In genomic region chr1:184478006-184478405, GRCm38 (mm10) we compare ENCODE assay signal across 13 mouse cellular contexts.
A peak's percentile ranks its signal among the peaks of the same experiment; 100 is the strongest.
DNase-seq lines count a peak whose midpoint lies in the region; ATAC-seq and TF ChIP-seq lines count a peak whose summit lies in the region.
"Had no signal": no experiment of that assay in that cellular context is flagged by ENCODE, and none has a peak within 500 bp of the region (broad histone marks: within the 10 kb centered on the region; RNA-seq: fewer than 3 reads in every experiment).

No protein-coding gene starts in this region.

- H3K27ac ChIP-seq in midbrain, embryonic 11.5 days (ENCODE audit: low read depth, low read length), result no peak overlapping the region
- H3K27ac ChIP-seq in midbrain, postnatal 0 days (ENCODE audit: low read depth, low read length), result no peak overlapping the region
- no peak overlapping the region for H3K27ac ChIP-seq in stomach, postnatal 0 days (replicated peaks)
- H3K27ac ChIP-seq: heart, embryonic 10.5 days; hindbrain, embryonic 10.5 days had no signal

- H3K4me1 ChIP-seq in midbrain, embryonic 11.5 days (ENCODE audit: control insufficient read depth, insufficient read depth, low read length), result no peaks in the 10 kb centered on the region
- no peaks in the 10 kb centered on the region for H3K4me1 ChIP-seq in midbrain, postnatal 0 days (ENCODE audit: insufficient read depth, low read length)
- H3K4me1 ChIP-seq in stomach, postnatal 0 days (replicated peaks; ENCODE audit: control insufficient read depth, insufficient read depth), result no peaks in the 10 kb centered on the region
- H3K4me1 ChIP-seq: heart, embryonic 10.5 days; hindbrain, embryonic 10.5 days had no signal

- no peak for TF ChIP-seq EP300 in stomach, postnatal 0 days (optimal IDR thresholded peaks at IDR 0.05)

- H3K9me3 ChIP-seq in midbrain, embryonic 11.5 days (ENCODE audit: control insufficient read depth, low read length), result no peaks in the 10 kb centered on the region
- H3K9me3 ChIP-seq in midbrain, postnatal 0 days (ENCODE audit: low read length), result no peaks in the 10 kb centered on the region
- no peaks in the 10 kb centered on the region for H3K9me3 ChIP-seq in stomach, postnatal 0 days (ENCODE audit: control insufficient read depth, low read length)
- H3K9me3 ChIP-seq: heart, embryonic 10.5 days; hindbrain, embryonic 10.5 days had no signal

- H3K9ac ChIP-seq in midbrain, embryonic 11.5 days (ENCODE audit: low read length), result no peak overlapping the region
- H3K9ac ChIP-seq in midbrain, postnatal 0 days (replicated peaks; ENCODE audit: low read length, poor library complexity, severe bottlenecking), result no peak overlapping the region
- H3K9ac ChIP-seq in stomach, postnatal 0 days (ENCODE audit: low read length), result no peak overlapping the region

- H3K4me2 ChIP-seq in midbrain, embryonic 11.5 days, result no peak overlapping the region
- H3K4me2 ChIP-seq in midbrain, postnatal 0 days (ENCODE audit: low read depth, low read length, poor library complexity, severe bottlenecking), result no peak overlapping the region
- H3K4me2 ChIP-seq in stomach, postnatal 0 days (replicated peaks; ENCODE audit: low read depth), result no peak overlapping the region

- H3K4me3 ChIP-seq in midbrain, embryonic 11.5 days (ENCODE audit: low read depth, low read length), result no peak overlapping the region
- H3K4me3 ChIP-seq in midbrain, postnatal 0 days (ENCODE audit: low read depth, low read length), result no peak overlapping the region
- H3K4me3 ChIP-seq in stomach, postnatal 0 days (ENCODE audit: low read depth, low read length), result no peak overlapping the region
- H3K4me3 ChIP-seq: erythroblast, embryonic 14.5 days; heart, embryonic 10.5 days; hindbrain, embryonic 10.5 days had no signal

- TF ChIP-seq CTCF in midbrain, postnatal 0 days (IDR thresholded peaks at IDR 0.05), result no peak
- no peak for TF ChIP-seq CTCF in stomach, postnatal 0 days (IDR thresholded peaks at IDR 0.05; ENCODE audit: low read depth)

- H3K27me3 ChIP-seq in midbrain, embryonic 11.5 days (ENCODE audit: control insufficient read depth, insufficient read depth, low read length), result no peaks in the 10 kb centered on the region
- H3K27me3 ChIP-seq in midbrain, postnatal 0 days (ENCODE audit: insufficient read depth, low read length), result no peaks in the 10 kb centered on the region
- no peaks in the 10 kb centered on the region for H3K27me3 ChIP-seq in stomach, postnatal 0 days (ENCODE audit: control insufficient read depth, insufficient read depth, low read length)

- DNase-seq in midbrain, embryonic 11.5 days (ENCODE audit: low spot score, missing footprints), result peak; percentile 65
- no peak for DNase-seq in midbrain, postnatal 0 days (ENCODE audit: low spot score)
- DNase-seq in lung, postnatal 25 days (ENCODE audit: low spot score), result peak; percentile 65
- DNase-seq in stomach, postnatal 0 days (ENCODE audit: low spot score), result no peak
- DNase-seq in embryo, embryonic 11 days, result no peak
- DNase-seq in gastrocnemius, postnatal 4 days (ENCODE audit: low spot score in 2 of 2), result no peak
- DNase-seq: adrenal gland, postnatal 14 days; cerebellum, adult 11 months; layer of hippocampus, postnatal 36 days had no signal

- 88% methylated on average over 7 of the region's 7 CpGs for WGBS in midbrain, embryonic 11.5 days
- 88% methylated on average over 7 of the region's 7 CpGs for WGBS in midbrain, postnatal 0 days
- 76% methylated on average over 7 of the region's 7 CpGs for WGBS in stomach, postnatal 0 days

- ATAC-seq in midbrain, embryonic 11.5 days (ENCODE audit: low FRiP score), result no peak
- ATAC-seq in midbrain, postnatal 0 days (ENCODE audit: low FRiP score), result no peak
- ATAC-seq in granulocyte monocyte progenitor cell, adult 5-6 weeks (replicated peaks; ENCODE audit: poor library complexity, severe bottlenecking), result peak; percentile 79
- ATAC-seq in stomach, postnatal 0 days (ENCODE audit: low FRiP score, low TSS enrichment), result peak; percentile 68; the same call in 1 of the 2 replicates

- no peaks in the 10 kb centered on the region for H3K36me3 ChIP-seq in midbrain, embryonic 11.5 days (ENCODE audit: control insufficient read depth, insufficient read depth, low read length)
- no peaks in the 10 kb centered on the region for H3K36me3 ChIP-seq in midbrain, postnatal 0 days (ENCODE audit: insufficient read depth, low read length)
- H3K36me3 ChIP-seq in stomach, postnatal 0 days (ENCODE audit: control insufficient read depth, insufficient read depth, low read length), result no peaks in the 10 kb centered on the region
- H3K36me3 ChIP-seq: heart, embryonic 10.5 days; hindbrain, embryonic 10.5 days had no signal

Comparison
In these comparisons a context has a peak if more than half of its experiments do, and no peak if none do; other contexts are left out.
1. DNase-seq: peak in midbrain, embryonic 11.5 days (single experiment) and lung, postnatal 25 days (single experiment); none in midbrain, postnatal 0 days (single experiment), stomach, postnatal 0 days (single experiment), embryo, embryonic 11 days (single experiment) and gastrocnemius, postnatal 4 days (0 of 2).
2. ATAC-seq: peak in granulocyte monocyte progenitor cell, adult 5-6 weeks (single experiment) and stomach, postnatal 0 days (single experiment); none in midbrain, embryonic 11.5 days (single experiment) and midbrain, postnatal 0 days (single experiment).